Mouse (Mus musculus) stomach, adult 2 months (tissue): ENCODE results near the gene Olfr358. TPM values are rescaled to one million over a fixed set of nuclear protein-coding genes. Genes with fewer than 3 reads are reported as not detected.

ENCODE experiments used
- polyA plus RNA-seq: library from polyadenylated mRNA; depleted of rRNA; stranded (reverse); fragments of >200 nt; gene quantifications from 2 replicates; pipeline ENCODE4 v1.2.3, GENCODE M21; 2012; rRNA removed

The Olfr358 gene
- polyA plus RNA-seq, result not detected in 2 replicates

GRCm38 (mm10) chr2:37009235-37009634 lies at the start of gene Olfr358:
Gene Olfr358, minus strand, starts transcription at chr2:37009335.

GRCm38 (mm10) chr2:36993527-36993926 lies 15.6 kb downstream of the Olfr358 start, which contains the start of gene Olfr357:
Gene Olfr357, plus strand, starts transcription at chr2:36993827.

Other genes starting within 250 kb of the Olfr358 start
- not detected in 2 replicates for gene Olfr348, start 225.1 kb downstream of the Olfr358 start, polyA plus RNA-seq
- gene Olfr50, start 218.8 kb downstream of the Olfr358 start, polyA plus RNA-seq, result not detected in 2 replicates
- not detected in 2 replicates for gene Olfr3, start 192.3 kb downstream of the Olfr358 start, polyA plus RNA-seq
- gene Olfr350, start 163.0 kb downstream of the Olfr358 start, polyA plus RNA-seq, result not detected in 2 replicates
- not detected in 2 replicates for gene Olfr351, start 146.7 kb downstream of the Olfr358 start, polyA plus RNA-seq
- not detected in 2 replicates for gene Olfr352, start 140.9 kb downstream of the Olfr358 start, polyA plus RNA-seq
- not detected in 2 replicates for gene Olfr353, start 116.4 kb downstream of the Olfr358 start, polyA plus RNA-seq
- gene Olfr354, start 103.7 kb downstream of the Olfr358 start, polyA plus RNA-seq, result not detected in 2 replicates
- gene Olfr355, start 80.4 kb downstream of the Olfr358 start, polyA plus RNA-seq, result not detected in 2 replicates
- not detected in 2 replicates for gene Olfr356, start 72.2 kb downstream of the Olfr358 start, polyA plus RNA-seq
- not detected in 2 replicates for gene Olfr357, start 15.5 kb downstream of the Olfr358 start, polyA plus RNA-seq
- not detected in 2 replicates for gene Olfr360, start 56.4 kb upstream of the Olfr358 start, polyA plus RNA-seq
- not detected in 2 replicates for gene Olfr361, start 80.0 kb upstream of the Olfr358 start, polyA plus RNA-seq
- gene Olfr362, start 108.6 kb upstream of the Olfr358 start, polyA plus RNA-seq, result not detected in 2 replicates
- not detected in 2 replicates for gene Olfr364-ps1, start 130.0 kb upstream of the Olfr358 start, polyA plus RNA-seq
- gene Olfr365, start 178.9 kb upstream of the Olfr358 start, polyA plus RNA-seq, result not detected in 2 replicates
- not detected in 2 replicates for gene Olfr366, start 202.2 kb upstream of the Olfr358 start, polyA plus RNA-seq